Mouse (Mus musculus) olfactory bulb, adult 2 months (tissue): ENCODE measurements around the gene Bloc1s2.

Source experiments
- CTCF ChIP-seq: fragments of 200-500 bp; IDR thresholded peaks from 2 replicates; pipeline ENCODE4 v1.5.1; 2012; ENCODE audit warnings: low read depth, mild to moderate bottlenecking, low read length, moderate library complexity; ENCODE audit not compliant: insufficient read depth
- POLR2A ChIP-seq: fragments of 200-500 bp; IDR thresholded peaks from 2 replicates; pipeline ENCODE4 v1.6.1; 2012; ENCODE audit warnings: mild to moderate bottlenecking, low read depth, low read length, moderate library complexity; ENCODE audit not compliant: insufficient read depth

- no peak for TF ChIP-seq CTCF
- no peak for TF ChIP-seq POLR2A
Measured at GRCm38 (mm10) chr19:44176741-44177140, 30.5 kb upstream of the Bloc1s2 start.
